Mouse (Mus musculus) embryonic facial prominence, embryonic 10.5 days (tissue): ENCODE data around the gene C1qtnf5. TPM values are rescaled to one million over a fixed set of nuclear protein-coding genes. Genes with fewer than 3 reads are reported as not detected.

Experiments
- DNase-seq: peaks from one replicate; pipeline ENCODE4 v3.0.0-alpha.2; 2017; ENCODE audit warnings: low spot score
- H3K27ac ChIP-seq: fragments of 300-500 bp; sonication (generic); replicated peaks from 2 replicates; pipeline ENCODE4 v1.5.1; 2016; ENCODE audit warnings: mild to moderate bottlenecking
- H3K27me3 ChIP-seq: fragments of 300-500 bp; sonication (generic); replicated peaks from 2 replicates; pipeline ENCODE4 v1.6.1; 2016; ENCODE audit warnings: low read depth, mild to moderate bottlenecking; ENCODE audit not compliant: poor library complexity, severe bottlenecking
- H3K36me3 ChIP-seq: fragments of 300-500 bp; sonication (generic); replicated peaks from 2 replicates; pipeline ENCODE4 v1.6.1; 2016; ENCODE audit warnings: mild to moderate bottlenecking, moderate library complexity
- H3K4me1 ChIP-seq: fragments of 300-500 bp; sonication (generic); 2 replicates; pipeline ENCODE4 v1.6.1; 2016
- H3K4me3 ChIP-seq: fragments of 300-500 bp; sonication (generic); 2 replicates; pipeline ENCODE4 v1.5.1; 2016; ENCODE audit warnings: mild to moderate bottlenecking, moderate library complexity
- H3K9me3 ChIP-seq: fragments of 300-500 bp; sonication (generic); 2 replicates; pipeline ENCODE4 v1.6.1; 2016; ENCODE audit warnings: mild to moderate bottlenecking
- WGBS: fragments of 180-500 bp; shearing (Covaris S2); methylation state at CpG from one replicate; pipeline ENCODE4 v1.1.7; 2016; 5-methylcytosine and 5-hydroxymethylcytosine counted together
- polyA plus RNA-seq: library from polyadenylated mRNA; unstranded; fragments of >200 nt; fragmentation: Nextera tagmentation; extraction: Ambion mirVana; gene quantifications from 2 replicates; pipeline ENCODE4 v1.2.1, GENCODE M21; 2016

Gene C1qtnf5
- polyA plus RNA-seq, 1 experiment from 2014 or later: 0.27 TPM

- Histone ChIP-seq H3K4me1 (peaks cover 18% of the 10 kb centered on the region; the same call in 1 of the 2 replicates), H3K27ac (no peak overlapping the region), H3K9me3 (no peaks in the 10 kb centered on the region), H3K4me3 (no peak overlapping the region), H3K27me3 (no peaks in the 10 kb centered on the region), H3K36me3 (peaks cover 82% of the 10 kb centered on the region)
- no peak for DNase-seq
Observed at GRCm38 (mm10) chr9:44144718-44145060, 37.6 kb downstream of the C1qtnf5 start.

DNA sequence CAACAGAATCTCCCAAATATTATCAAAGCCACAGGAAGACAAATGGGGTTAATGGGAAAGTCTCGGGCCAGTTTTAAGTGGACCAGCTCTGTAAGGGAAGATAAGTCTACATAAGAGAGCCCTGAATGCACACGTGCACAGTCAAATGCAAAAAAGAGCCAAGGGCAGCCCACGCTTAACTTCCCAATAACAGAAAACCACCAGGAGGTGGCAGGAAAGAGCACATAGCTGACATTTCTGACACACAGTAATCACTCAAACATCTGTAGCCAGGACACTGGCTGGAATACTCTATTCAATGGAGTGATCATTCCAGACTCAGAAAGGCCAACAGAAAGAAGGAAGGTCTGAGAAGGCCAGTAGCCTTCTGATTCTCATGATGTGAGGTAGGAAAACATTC is 40.2 kb downstream of the C1qtnf5 start:
- DNase-seq: no peak
- Histone ChIP-seq H3K27ac (no peak overlapping the region), H3K9me3 (no peaks in the 10 kb centered on the region), H3K36me3 (peaks cover 82% of the 10 kb centered on the region), H3K4me3 (no peak overlapping the region), H3K4me1 (peaks cover 11% of the 10 kb centered on the region; the same call in 1 of the 2 replicates), H3K27me3 (no peaks in the 10 kb centered on the region)
- WGBS: 69% methylated on average over 3 of the region's 3 CpGs

Other genes starting within 250 kb of the C1qtnf5 start
- 0.39 and 0.41 TPM in 2 replicates for gene Thy1, start 63.9 kb upstream of the C1qtnf5 start, polyA plus RNA-seq
- gene Usp2, start 40.2 kb upstream of the C1qtnf5 start, polyA plus RNA-seq: 10.7 and 12.0 TPM in 2 replicates
- gene Mfrp, start 5.5 kb upstream of the C1qtnf5 start, polyA plus RNA-seq: 0.09 and 0.12 TPM in 2 replicates
- gene Gm49380, start 6.3 kb downstream of the C1qtnf5 start, polyA plus RNA-seq: 0.31 and 0.49 TPM in 2 replicates
- gene Rnf26, start 6.3 kb downstream of the C1qtnf5 start, polyA plus RNA-seq: 80.1 and 80.9 TPM in 2 replicates
- gene Mcam, start 27.2 kb downstream of the C1qtnf5 start, polyA plus RNA-seq: 11.2 and 12.3 TPM in 2 replicates
- 25.4 and 25.5 TPM in 2 replicates for gene Cbl, start 126.8 kb downstream of the C1qtnf5 start, polyA plus RNA-seq
- gene Ccdc153, start 133.4 kb downstream of the C1qtnf5 start, polyA plus RNA-seq: not detected in 2 replicates
- 0.09 TPM in 1 of 2 replicates, not detected in the other for gene Pdzd3, start 144.2 kb downstream of the C1qtnf5 start, polyA plus RNA-seq
- gene Nlrx1, start 161.4 kb downstream of the C1qtnf5 start, polyA plus RNA-seq: 1.9 and 2.4 TPM in 2 replicates
- gene Abcg4, start 181.4 kb downstream of the C1qtnf5 start, polyA plus RNA-seq: 2.6 and 3.1 TPM in 2 replicates
- gene Hinfp, start 198.4 kb downstream of the C1qtnf5 start, polyA plus RNA-seq: 29.6 and 31.4 TPM in 2 replicates
- 6.8 and 7.8 TPM in 2 replicates for gene C2cd2l, start 213.0 kb downstream of the C1qtnf5 start, polyA plus RNA-seq
- 53.8 and 53.9 TPM in 2 replicates for gene Dpagt1, start 218.8 kb downstream of the C1qtnf5 start, polyA plus RNA-seq
- gene H2afx, start 227.4 kb downstream of the C1qtnf5 start, polyA plus RNA-seq: 601 and 615 TPM in 2 replicates
- 167 and 175 TPM in 2 replicates for gene Hmbs, start 237.0 kb downstream of the C1qtnf5 start, polyA plus RNA-seq